Mouse (Mus musculus): ENCODE results near the gene Kcp. TPM values are rescaled to one million over a fixed set of nuclear protein-coding genes. Genes with fewer than 3 reads are reported as not detected.

Kcp gene
- polyA plus RNA-seq, 1 experiment from 2014 or later, result 21.1 TPM

DNA sequence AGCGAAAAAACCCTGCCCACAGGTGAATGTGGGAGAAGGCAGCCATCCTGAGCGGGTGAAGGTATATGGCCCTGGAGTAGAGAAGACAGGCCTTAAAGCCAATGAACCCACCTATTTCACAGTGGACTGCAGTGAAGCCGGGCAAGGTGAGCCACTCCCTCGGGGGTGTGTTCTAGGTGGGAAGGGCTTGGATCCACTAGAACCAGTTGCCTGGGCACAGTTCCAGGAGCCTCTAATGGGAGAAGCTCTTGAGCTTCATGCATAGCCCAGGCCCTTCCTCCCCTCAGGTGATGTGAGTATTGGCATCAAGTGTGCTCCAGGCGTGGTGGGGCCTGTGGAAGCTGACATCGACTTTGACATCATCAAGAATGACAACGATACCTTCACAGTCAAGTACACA is 62.4 kb downstream of the Kcp start:
- H3K4me3 ChIP-seq, result no peak overlapping the region
- no peak overlapping the region for H3K9ac ChIP-seq
- WGBS, result 94% methylated on average over 7 of the region's 7 CpGs
- H3K9me3 ChIP-seq, result no peaks in the 10 kb centered on the region
- ATAC-seq (ENCODE audit: low FRiP score, low read depth), result no peak
- H3K4me2 ChIP-seq (replicated peaks), result no peak overlapping the region
- H3K36me3 ChIP-seq, result peaks cover 42% of the 10 kb centered on the region
- no peaks in the 10 kb centered on the region for H3K27me3 ChIP-seq (replicated peaks)
- H3K27ac ChIP-seq, result no peak overlapping the region
- H3K4me1 ChIP-seq, result no peaks in the 10 kb centered on the region

DNA sequence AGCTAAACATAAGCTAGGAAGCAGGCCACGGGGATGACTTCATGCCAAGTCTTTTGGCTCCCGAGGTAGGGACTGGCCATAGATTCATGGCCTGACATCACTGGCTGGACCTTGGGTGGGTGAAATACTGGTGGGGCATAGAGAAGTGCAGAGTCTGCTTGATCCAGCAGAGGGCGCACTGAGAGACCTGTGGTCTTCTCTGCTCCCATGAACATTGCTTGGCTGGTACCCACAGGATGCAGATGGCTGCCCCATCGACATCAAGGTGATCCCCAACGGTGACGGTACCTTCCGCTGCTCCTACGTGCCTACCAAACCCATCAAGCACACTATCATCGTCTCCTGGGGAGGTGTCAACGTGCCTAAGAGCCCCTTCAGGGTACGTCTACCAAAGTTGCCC is 63.0 kb downstream of the Kcp start:
- Histone ChIP-seq H3K27ac (no peak overlapping the region), H3K9ac (no peak overlapping the region), H3K27me3 (replicated peaks) (no peaks in the 10 kb centered on the region), H3K9me3 (no peaks in the 10 kb centered on the region), H3K4me1 (no peaks in the 10 kb centered on the region), H3K4me3 (no peak overlapping the region), H3K36me3 (peaks cover 42% of the 10 kb centered on the region), H3K4me2 (replicated peaks) (no peak overlapping the region)
- no peak for ATAC-seq (ENCODE audit: low FRiP score, low read depth)
- WGBS, result 71% methylated on average over 11 of the region's 11 CpGs

DNA sequence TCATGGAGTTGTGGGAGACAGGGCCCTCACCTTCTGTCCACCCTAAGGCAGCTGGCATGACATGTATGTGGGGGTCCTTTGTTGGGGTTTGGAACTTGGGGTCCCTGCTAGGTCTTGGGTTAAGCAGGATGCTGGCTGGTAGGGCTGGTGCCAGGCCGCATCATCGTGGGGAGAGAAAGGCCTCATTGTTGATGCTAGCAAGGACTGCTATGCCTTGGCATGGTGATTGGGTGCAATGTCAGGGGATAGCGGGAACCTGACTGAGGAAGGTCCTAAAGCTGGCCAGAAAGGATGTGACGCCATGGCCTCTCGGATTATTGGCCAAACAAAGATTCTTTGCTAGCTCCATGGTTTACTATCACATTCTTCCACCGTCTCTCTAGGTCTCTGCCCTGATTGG is 68.0 kb downstream of the Kcp start:
- Histone ChIP-seq H3K4me1 (peaks cover 21% of the 10 kb centered on the region), H3K4me3 (no peak overlapping the region), H3K27ac (no peak overlapping the region), H3K27me3 (replicated peaks) (peaks cover 7% of the 10 kb centered on the region; the same call in 1 of the 2 replicates), H3K9ac (no peak overlapping the region), H3K36me3 (peaks cover 16% of the 10 kb centered on the region), H3K9me3 (no peaks in the 10 kb centered on the region), H3K4me2 (replicated peaks) (no peak overlapping the region)
- ATAC-seq (ENCODE audit: low FRiP score, low read depth), result no peak
- WGBS, result 91% methylated on average over 6 of the region's 6 CpGs

DNA sequence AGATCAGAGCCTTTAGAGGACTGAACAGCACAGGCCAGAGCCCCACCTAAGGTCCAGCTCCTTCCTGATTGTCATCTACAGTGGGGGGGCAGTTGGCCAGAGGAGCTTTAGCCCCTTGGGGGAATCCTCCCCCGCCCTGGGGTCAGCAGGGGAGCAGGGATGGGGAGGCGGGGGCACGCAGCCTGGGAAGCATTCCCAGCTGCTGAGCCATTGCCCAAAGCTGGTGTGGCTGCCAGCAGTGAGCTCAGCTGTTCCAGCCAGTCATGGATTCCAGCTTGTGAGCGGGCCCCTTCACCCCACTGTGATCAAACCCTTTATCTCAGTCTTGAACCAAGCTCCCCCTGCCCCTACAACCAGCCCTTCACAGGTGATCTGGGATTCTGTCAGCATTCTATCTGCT is 68.5 kb downstream of the Kcp start:
- 84% methylated on average over 4 of the region's 4 CpGs for WGBS
- H3K9ac ChIP-seq, result no peak overlapping the region
- no peak overlapping the region for H3K4me2 ChIP-seq (replicated peaks)
- peaks cover 26% of the 10 kb centered on the region for H3K4me1 ChIP-seq
- no peak overlapping the region for H3K27ac ChIP-seq
- H3K9me3 ChIP-seq, result no peaks in the 10 kb centered on the region
- no peak overlapping the region for H3K4me3 ChIP-seq
- ATAC-seq (ENCODE audit: low FRiP score, low read depth), result no peak
- peaks cover 12% of the 10 kb centered on the region for H3K27me3 ChIP-seq (replicated peaks)
- H3K36me3 ChIP-seq, result peaks cover 16% of the 10 kb centered on the region

DNA sequence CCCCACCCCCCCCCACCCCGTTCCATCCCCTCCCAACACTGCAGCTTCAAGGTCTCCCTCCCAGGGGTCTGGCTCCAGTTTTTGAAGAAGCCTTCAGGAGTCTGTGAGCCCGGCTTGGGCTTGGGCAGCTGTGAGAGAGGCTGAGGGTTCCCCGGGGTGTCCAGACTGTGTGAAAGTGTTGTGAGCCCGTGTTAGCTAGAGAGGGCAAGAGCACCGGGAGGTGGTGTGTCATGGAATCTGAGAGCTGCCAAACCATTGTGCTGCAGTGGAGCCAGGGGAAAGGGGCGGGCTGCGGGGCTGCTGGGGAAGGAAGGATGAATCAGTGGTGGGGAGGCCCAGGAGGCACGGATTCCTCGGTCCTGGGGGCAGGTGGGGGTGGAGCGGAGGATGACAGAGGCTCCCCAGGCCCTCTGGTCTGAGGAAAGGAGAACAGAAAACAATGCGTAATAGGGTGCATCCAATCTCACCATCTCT is 71.3 kb downstream of the Kcp start:
- Histone ChIP-seq H3K4me2 (replicated peaks) (peak overlapping the region; percentile 88), H3K36me3 (peaks cover 4% of the 10 kb centered on the region; the same call in 1 of the 2 replicates), H3K4me3 (peak overlapping the region; percentile 4; the same call in 1 of the 2 replicates), H3K4me1 (peaks cover 42% of the 10 kb centered on the region), H3K27me3 (replicated peaks) (peaks cover 40% of the 10 kb centered on the region), H3K9ac (no peak overlapping the region), H3K9me3 (no peaks in the 10 kb centered on the region), H3K27ac (peak overlapping the region; percentile 50)
- peak; percentile 72 for ATAC-seq (ENCODE audit: low FRiP score, low read depth)
- WGBS, result 5% methylated on average over 11 of the region's 11 CpGs

DNA sequence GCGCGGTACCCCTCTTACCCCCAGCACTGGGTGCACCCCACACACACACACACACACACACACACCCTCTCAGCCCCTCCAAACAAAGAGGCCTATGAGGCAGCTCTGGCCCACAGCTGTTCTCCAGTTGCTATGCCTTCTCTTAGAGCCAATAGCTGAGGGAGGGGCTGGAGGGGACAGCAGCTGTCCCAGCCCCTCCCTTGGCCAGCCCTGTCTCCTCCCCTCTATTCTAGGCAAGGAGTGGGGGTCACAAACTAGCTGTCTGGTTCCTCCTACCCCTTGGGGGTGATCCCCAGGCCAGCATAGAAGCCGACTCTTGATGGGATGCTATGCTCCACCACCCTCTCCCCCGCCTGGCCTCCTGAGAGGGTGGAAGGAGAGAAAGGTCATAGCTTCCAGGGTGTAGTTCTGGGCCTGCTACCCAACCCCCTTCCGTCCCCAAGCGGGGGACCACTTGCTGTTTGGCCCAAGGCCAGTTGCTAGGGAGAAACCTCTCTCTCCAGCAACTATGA is 71.8 kb downstream of the Kcp start:
- Histone ChIP-seq H3K27me3 (replicated peaks) (peaks cover 43% of the 10 kb centered on the region), H3K4me1 (peaks cover 42% of the 10 kb centered on the region), H3K27ac (peak overlapping the region; percentile 50; the same call in 1 of the 2 replicates), H3K4me2 (replicated peaks) (peak overlapping the region; percentile 88), H3K4me3 (peak overlapping the region; percentile 13), H3K9ac (no peak overlapping the region), H3K9me3 (no peaks in the 10 kb centered on the region), H3K36me3 (no peaks in the 10 kb centered on the region)
- peak; percentile 71 for ATAC-seq (ENCODE audit: low FRiP score, low read depth)
- WGBS, result 5% methylated on average over 6 of the region's 6 CpGs

DNA sequence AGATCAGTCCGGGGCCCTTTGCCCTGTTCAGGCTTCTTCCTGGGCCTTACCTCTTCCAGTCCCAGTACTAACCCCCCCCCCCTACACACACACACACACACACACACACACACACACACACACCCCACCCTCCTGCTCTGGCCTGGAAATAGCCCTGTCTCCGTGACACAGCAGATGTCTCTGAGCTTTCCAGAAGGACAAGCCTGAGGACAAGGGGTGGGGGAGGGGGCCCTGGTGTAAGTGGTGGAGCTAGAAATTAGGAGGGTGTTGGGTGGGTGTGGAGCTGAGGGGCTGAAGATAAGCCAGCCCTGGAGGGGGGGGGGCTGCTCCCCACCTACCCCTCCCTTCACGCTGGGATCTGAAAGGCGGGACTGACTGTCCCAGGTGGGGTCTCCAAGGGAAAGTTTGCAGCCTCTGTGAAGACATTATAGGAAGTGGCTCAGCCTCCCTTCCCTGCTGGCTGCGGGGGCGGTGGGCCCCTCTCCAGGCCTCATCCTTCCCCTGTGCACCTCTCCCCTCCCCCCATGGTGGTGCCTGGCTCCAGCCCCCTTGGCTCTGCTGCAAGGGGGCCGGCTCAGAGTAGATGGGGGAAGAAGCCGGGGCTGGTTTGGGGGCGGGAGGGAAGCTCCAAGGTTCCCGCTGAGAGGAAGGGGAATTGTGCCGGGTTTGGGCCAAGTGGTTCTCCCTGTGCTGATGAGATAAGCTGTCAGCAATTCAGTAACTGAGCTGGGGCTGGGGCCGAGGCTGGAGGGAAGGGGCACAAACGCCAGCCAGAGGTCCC is 72.7 kb downstream of the Kcp start:
- peaks cover 42% of the 10 kb centered on the region for H3K4me1 ChIP-seq
- no peaks in the 10 kb centered on the region for H3K9me3 ChIP-seq
- H3K4me2 ChIP-seq (replicated peaks), result peak overlapping the region; percentile 88
- peaks cover 49% of the 10 kb centered on the region for H3K27me3 ChIP-seq (replicated peaks)
- 0 out of 2 replicates have a peak overlapping the region, but pooled peaks have one; percentile 33 for H3K9ac ChIP-seq
- peak; percentile 35 for ATAC-seq (ENCODE audit: low FRiP score, low read depth)
- H3K4me3 ChIP-seq, result peak overlapping the region; percentile 47
- WGBS, result 6% methylated on average over 12 of the region's 13 CpGs
- H3K36me3 ChIP-seq, result no peaks in the 10 kb centered on the region
- H3K27ac ChIP-seq, result peak overlapping the region; percentile 50; the same call in 1 of the 2 replicates

DNA sequence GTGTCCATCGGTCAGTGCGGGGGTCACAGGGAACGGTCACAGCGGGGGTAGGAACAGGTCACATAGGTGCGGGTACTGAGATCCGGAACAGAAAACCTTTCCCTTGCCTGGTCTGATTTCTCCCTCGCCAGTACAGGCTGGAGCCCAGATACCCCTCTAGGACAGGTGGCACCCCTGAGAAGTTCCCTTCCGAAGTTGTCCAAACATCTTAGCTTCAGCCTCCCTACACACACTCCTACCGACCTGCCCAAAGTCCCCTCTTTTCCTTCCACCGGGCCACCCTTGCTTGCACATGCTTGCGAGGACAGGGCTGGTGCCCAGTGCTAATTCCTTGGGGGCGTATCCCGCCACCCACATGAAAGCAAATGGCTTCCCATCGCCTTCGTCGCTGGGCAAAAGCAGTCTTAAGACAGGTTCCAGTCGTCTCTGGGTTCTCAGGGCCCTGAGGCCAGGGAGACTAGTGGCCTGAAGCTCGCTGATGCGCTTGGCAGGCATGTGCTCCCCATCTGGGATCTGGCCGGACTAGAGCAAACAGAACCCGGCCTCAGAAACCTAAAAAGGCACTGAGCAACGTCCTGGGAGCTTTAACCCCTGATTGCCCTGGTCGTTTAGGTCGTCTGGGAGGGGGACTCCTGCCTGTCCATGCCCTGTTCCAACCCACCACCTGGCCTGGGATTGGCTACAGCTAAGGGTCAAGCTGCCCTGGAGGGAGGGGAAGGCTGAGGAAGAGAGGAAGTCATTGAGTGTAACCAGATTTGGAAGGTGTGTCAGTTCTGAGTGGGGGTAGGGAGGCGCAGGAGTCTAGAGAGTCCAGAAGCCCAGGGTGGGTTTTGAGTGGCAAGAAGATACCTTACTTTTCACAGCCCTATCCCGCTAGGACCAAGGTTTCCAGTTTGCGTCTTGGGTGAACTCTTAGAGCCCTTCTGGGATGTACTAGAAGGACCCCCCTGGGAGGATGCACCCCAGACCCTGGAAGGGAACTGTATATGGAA is 73.7 kb downstream of the Kcp start:
- Histone ChIP-seq H3K9ac (peak overlapping the region; percentile 51), H3K27ac (no peak overlapping the region), H3K36me3 (no peaks in the 10 kb centered on the region), H3K4me1 (peaks cover 42% of the 10 kb centered on the region), H3K4me3 (peak overlapping the region; percentile 47), H3K9me3 (no peaks in the 10 kb centered on the region), H3K4me2 (replicated peaks) (peak overlapping the region; percentile 88), H3K27me3 (replicated peaks) (peaks cover 49% of the 10 kb centered on the region)
- ATAC-seq (ENCODE audit: low FRiP score, low read depth), result no peak
- 4% methylated on average over 27 of the region's 27 CpGs for WGBS

DNA sequence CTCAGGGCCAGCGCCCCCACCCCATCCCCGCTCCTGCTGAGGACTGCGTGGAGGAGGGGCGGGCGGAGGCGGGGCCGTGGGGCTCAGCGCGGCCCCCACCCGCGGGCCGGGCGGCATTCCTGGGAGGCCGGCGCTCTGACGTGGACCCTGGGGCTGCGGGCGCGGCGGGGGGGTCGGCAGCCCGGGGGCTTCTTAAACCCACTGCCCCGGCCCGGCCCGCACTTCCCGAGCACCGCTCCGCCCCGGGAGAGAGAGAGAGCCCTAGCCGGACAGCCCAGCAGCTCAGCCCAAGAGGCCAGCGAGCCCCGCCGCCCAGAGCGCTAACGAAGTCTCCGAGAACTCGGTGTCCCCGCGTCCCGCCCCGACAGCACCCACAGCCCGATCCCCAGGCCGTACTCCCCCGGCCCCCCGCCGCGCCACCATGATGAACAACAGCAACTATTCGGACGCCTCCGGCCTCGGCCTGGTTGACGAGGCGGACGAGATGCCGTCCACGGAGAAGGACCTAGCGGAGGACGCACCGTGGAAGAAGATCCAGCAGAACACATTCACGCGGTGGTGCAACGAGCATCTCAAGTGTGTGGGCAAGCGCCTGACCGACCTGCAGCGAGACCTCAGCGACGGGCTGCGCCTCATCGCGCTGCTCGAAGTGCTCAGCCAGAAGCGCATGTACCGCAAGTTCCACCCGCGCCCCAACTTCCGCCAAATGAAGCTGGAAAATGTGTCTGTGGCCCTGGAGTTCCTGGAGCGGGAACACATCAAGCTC is 74.5 kb downstream of the Kcp start, which contains the start of gene Flnc:
Flnc (plus strand) TSS at position 219 of the 766 bp plus-strand sequence.
- Histone ChIP-seq H3K36me3 (no peaks in the 10 kb centered on the region), H3K4me3 (peak within 1 kb of the TSS; percentile 47), H3K27me3 (replicated peaks) (peaks cover 49% of the 10 kb centered on the region), H3K27ac (no peak within 1 kb of the TSS), H3K4me1 (peaks cover 42% of the 10 kb centered on the region), H3K4me2 (replicated peaks) (peak within 1 kb of the TSS; percentile 88), H3K9me3 (no peaks in the 10 kb centered on the region), H3K9ac (peak within 1 kb of the TSS; percentile 51)
- ATAC-seq (ENCODE audit: low FRiP score, low read depth), result no peak
- 2% methylated on average over 71 of the region's 77 CpGs for WGBS

DNA sequence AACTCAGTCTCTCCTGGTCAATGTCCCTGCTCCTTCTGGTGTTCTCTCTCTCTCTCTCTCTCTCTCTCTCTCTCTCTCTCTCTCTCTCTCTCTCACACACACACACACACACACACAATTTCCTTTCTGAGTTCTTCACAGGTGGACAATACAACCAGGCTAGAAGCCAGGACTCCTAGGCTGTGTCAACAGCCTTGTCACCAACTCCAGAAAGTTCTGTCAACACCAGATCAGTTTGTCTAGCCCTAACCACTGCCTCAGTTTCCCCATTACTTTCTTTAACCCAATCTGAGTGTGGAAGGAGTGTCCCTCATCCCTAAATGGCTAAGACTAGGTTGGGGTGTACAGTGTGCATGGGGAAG is 75.1 kb downstream of the Kcp start:
- H3K4me2 ChIP-seq (replicated peaks), result peak overlapping the region; percentile 88
- peak overlapping the region; percentile 47 for H3K4me3 ChIP-seq
- no peaks in the 10 kb centered on the region for H3K9me3 ChIP-seq
- no peak for ATAC-seq (ENCODE audit: low FRiP score, low read depth)
- H3K4me1 ChIP-seq, result peaks cover 42% of the 10 kb centered on the region
- no peak overlapping the region for H3K27ac ChIP-seq
- H3K27me3 ChIP-seq (replicated peaks), result peaks cover 49% of the 10 kb centered on the region
- H3K36me3 ChIP-seq, result no peaks in the 10 kb centered on the region
- H3K9ac ChIP-seq, result 0 out of 2 replicates have a peak overlapping the region, but pooled peaks have one; percentile 51

DNA sequence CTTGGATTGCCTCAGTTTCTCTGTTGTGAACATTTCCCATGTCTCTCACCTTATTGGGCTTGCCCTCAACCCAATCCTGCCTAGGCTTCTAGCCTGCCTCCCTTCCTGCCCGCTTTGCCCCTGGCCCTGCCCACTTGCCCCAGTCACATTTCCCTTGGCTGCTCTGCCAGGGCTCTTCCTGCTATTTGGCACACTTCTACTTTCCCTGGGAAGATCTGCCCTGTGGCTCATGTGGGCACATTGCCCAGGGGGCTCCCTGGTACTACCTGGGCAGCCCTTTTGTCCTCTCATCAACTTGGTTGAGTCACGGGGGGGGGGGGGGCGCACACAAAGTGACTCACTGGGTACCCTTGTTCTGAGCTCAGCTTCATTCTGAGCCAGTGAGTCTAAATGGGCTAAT is 75.6 kb downstream of the Kcp start:
- Histone ChIP-seq H3K4me3 (no peak overlapping the region), H3K27ac (no peak overlapping the region), H3K9me3 (no peaks in the 10 kb centered on the region), H3K4me2 (replicated peaks) (no peak overlapping the region), H3K4me1 (peaks cover 42% of the 10 kb centered on the region), H3K27me3 (replicated peaks) (peaks cover 49% of the 10 kb centered on the region), H3K9ac (no peak overlapping the region), H3K36me3 (no peaks in the 10 kb centered on the region)
- 37% methylated on average over 3 of the region's 3 CpGs for WGBS
- ATAC-seq (ENCODE audit: low FRiP score, low read depth), result no peak

Measured in neural tube, embryonic 12.5 days (tissue).